Mouse (Mus musculus) C3H10T1/2 (cell line): ENCODE results near the gene Lrmp. TPM values are rescaled to one million over a fixed set of nuclear protein-coding genes. Genes with fewer than 3 reads are reported as not detected.

ENCODE experiments used
- polyA plus RNA-seq, 2 experiments: library from polyadenylated mRNA; unstranded; fragments of >200 nt; fragmentation: generic; extraction: Trizol; gene quantifications; one replicate each; pipeline ENCODE4 v1.2.1; 2012; ENCODE audit warnings: missing spikeins in 2 of 2

The Lrmp gene
- polyA plus RNA-seq: not detected

GRCm38 (mm10) chr6:145115476-145116097, at the start of gene Lrmp:
Gene Lrmp (plus strand): TSS chr6:145115653.

GRCm38 (mm10) chr6:145075548-145076224, 39.8 kb upstream of the Lrmp start, which contains the start of gene Bcat1:
Gene Bcat1 (minus strand): TSS chr6:145076184.

GRCm38 (mm10) chr6:145210816-145211338, 95.4 kb downstream of the Lrmp start, which contains the start of the genes Casc1 and Etfrf1:
Gene Casc1 (minus strand): TSS chr6:145211005.
Gene Etfrf1 (plus strand): TSS chr6:145211134.

Other genes starting within 250 kb of the Lrmp start
- 10 to 100 TPM in 1 of 2 experiments, 1 to 10 TPM in 1; 3.0 to 18.7 TPM for gene Bcat1, start 39.5 kb upstream of the Lrmp start, polyA plus RNA-seq
- under 1 TPM; 0.01 to 0.41 TPM for gene Casc1, start 95.4 kb downstream of the Lrmp start, polyA plus RNA-seq
- gene Etfrf1, start 95.5 kb downstream of the Lrmp start, polyA plus RNA-seq: 1 to 10 TPM in 1 of 2 experiments, under 1 TPM in 1; 0.34 to 6.9 TPM
- gene Kras, start 134.6 kb downstream of the Lrmp start, polyA plus RNA-seq: 1 to 10 TPM; 1.5 to 4.7 TPM